In genomic region chr5:24497526-24497925, GRCm38 (mm10) we compare ENCODE assay signal across 33 mouse cellular contexts. TPM values are rescaled to one million over a fixed set of nuclear protein-coding genes. Genes with fewer than 3 reads are reported as not detected.
DNase-seq lines count a peak whose midpoint lies in the region; ATAC-seq and TF ChIP-seq lines count a peak whose summit lies in the region.
"Had no signal": no experiment of that assay in that cellular context is flagged by ENCODE, and none has a peak within 500 bp of the region (broad histone marks: within the 10 kb centered on the region; RNA-seq: fewer than 3 reads in every experiment).

No protein-coding gene starts in this region.

- H3K4me1 ChIP-seq in hindbrain, embryonic 13.5 days (replicated peaks), result peaks cover 75% of the 10 kb centered on the region
- H3K4me1 ChIP-seq in hindbrain, embryonic 14.5 days (replicated peaks; ENCODE audit: control insufficient read depth, insufficient read depth, low read length), result peaks cover 49% of the 10 kb centered on the region
- H3K4me1 ChIP-seq in neural tube, embryonic 11.5 days (ENCODE audit: control insufficient read depth, insufficient read depth, low read length), result peaks cover 8% of the 10 kb centered on the region; the same call in 1 of the 2 replicates
- H3K4me1 ChIP-seq in forebrain, embryonic 16.5 days (replicated peaks; ENCODE audit: control insufficient read depth, insufficient read depth, low read length), result peaks cover 48% of the 10 kb centered on the region
- H3K4me1 ChIP-seq: embryonic facial prominence, embryonic 15.5 days; limb, embryonic 13.5 days had no signal

- no peak for TF ChIP-seq CTCF in left cerebral cortex, adult 2 months (IDR thresholded peaks at IDR 0.05)

- H3K9ac ChIP-seq in hindbrain, embryonic 13.5 days, result no peak overlapping the region
- no peak overlapping the region for H3K9ac ChIP-seq in hindbrain, embryonic 14.5 days
- H3K9ac ChIP-seq in neural tube, embryonic 11.5 days (ENCODE audit: low read length), result no peak overlapping the region
- no peak overlapping the region for H3K9ac ChIP-seq in forebrain, embryonic 16.5 days (replicated peaks; ENCODE audit: low read depth, low read length)
- H3K9ac ChIP-seq: embryonic facial prominence, embryonic 15.5 days; heart, embryonic 13.5 days; limb, embryonic 13.5 days had no signal

- peak overlapping the region; percentile 68 for H3K27ac ChIP-seq in hindbrain, embryonic 13.5 days
- H3K27ac ChIP-seq in hindbrain, embryonic 14.5 days, result no peak overlapping the region
- H3K27ac ChIP-seq in neural tube, embryonic 11.5 days (ENCODE audit: low read depth, low read length), result no peak overlapping the region
- H3K27ac ChIP-seq in forebrain, embryonic 16.5 days (ENCODE audit: low read length), result no peak overlapping the region
- H3K27ac ChIP-seq in left cerebral cortex, adult 2 months, result no peak overlapping the region
- H3K27ac ChIP-seq: embryonic facial prominence, embryonic 10.5 days; embryonic facial prominence, embryonic 15.5 days; gastrocnemius, adult 2 months; heart, embryonic 13.5 days; limb, embryonic 13.5 days had no signal

- DNase-seq in hindbrain, embryonic 14.5 days (ENCODE audit: low spot score), result no peak
- DNase-seq in neural tube, embryonic 11.5 days (ENCODE audit: low spot score), result peak; percentile 8
- DNase-seq in neural tube, embryonic 10.5 days (ENCODE audit: extremely low spot score, low spot score), result no peak
- DNase-seq in retina, postnatal 1 day, result peak; percentile 82
- no peak for DNase-seq in left cerebral cortex, adult 2 months (ENCODE audit: extremely low spot score in 1 of 2, low spot score in 2 of 2)
- DNase-seq in T-cell, adult 2 months (ENCODE audit: low spot score), result no peak
- DNase-seq: adrenal gland, postnatal 10 days; B cell, adult 2 months; gastrocnemius, adult 2 months; heart, postnatal 10 days; kidney, adult 11 months; kidney, postnatal 14 days; lung, postnatal 36 days; right cerebral cortex, postnatal 14 days had no signal

- H3K9me3 ChIP-seq in hindbrain, embryonic 13.5 days, result no peaks in the 10 kb centered on the region
- no peaks in the 10 kb centered on the region for H3K9me3 ChIP-seq in hindbrain, embryonic 14.5 days (ENCODE audit: control insufficient read depth, low read length)
- no peaks in the 10 kb centered on the region for H3K9me3 ChIP-seq in neural tube, embryonic 11.5 days (ENCODE audit: control insufficient read depth, low read length)
- H3K9me3 ChIP-seq in forebrain, embryonic 16.5 days (ENCODE audit: control insufficient read depth, low read length), result no peaks in the 10 kb centered on the region
- H3K9me3 ChIP-seq: embryonic facial prominence, embryonic 10.5 days; embryonic facial prominence, embryonic 15.5 days; heart, embryonic 13.5 days; limb, embryonic 13.5 days had no signal

- H3K27me3 ChIP-seq in hindbrain, embryonic 13.5 days, result peaks cover 13% of the 10 kb centered on the region; the same call in 1 of the 2 replicates
- H3K27me3 ChIP-seq in hindbrain, embryonic 14.5 days (ENCODE audit: control insufficient read depth, insufficient read depth, low read length), result no peaks in the 10 kb centered on the region
- H3K27me3 ChIP-seq in neural tube, embryonic 11.5 days (ENCODE audit: control insufficient read depth, insufficient read depth, low read length), result no peaks in the 10 kb centered on the region
- no peaks in the 10 kb centered on the region for H3K27me3 ChIP-seq in forebrain, embryonic 16.5 days (replicated peaks; ENCODE audit: control insufficient read depth, insufficient read depth, low read length)
- H3K27me3 ChIP-seq: CH12.LX; embryonic facial prominence, embryonic 15.5 days had no signal

- no peak overlapping the region for H3K4me2 ChIP-seq in hindbrain, embryonic 13.5 days
- no peak overlapping the region for H3K4me2 ChIP-seq in hindbrain, embryonic 14.5 days (replicated peaks)
- no peak overlapping the region for H3K4me2 ChIP-seq in neural tube, embryonic 11.5 days (ENCODE audit: low read depth)
- H3K4me2 ChIP-seq in forebrain, embryonic 16.5 days (ENCODE audit: low read length), result no peak overlapping the region
- H3K4me2 ChIP-seq: embryonic facial prominence, embryonic 15.5 days; heart, embryonic 13.5 days; limb, embryonic 13.5 days; liver, embryonic 11.5 days; midbrain, embryonic 11.5 days had no signal

- intact Hi-C loops in left cerebral cortex, adult 2 months (cut with DNase I), result no loop called here

- H3K4me3 ChIP-seq in hindbrain, embryonic 13.5 days, result no peak overlapping the region
- no peak overlapping the region for H3K4me3 ChIP-seq in hindbrain, embryonic 14.5 days (replicated peaks; ENCODE audit: low read length)
- H3K4me3 ChIP-seq in neural tube, embryonic 11.5 days (ENCODE audit: low read depth, low read length), result no peak overlapping the region
- H3K4me3 ChIP-seq in forebrain, embryonic 16.5 days (replicated peaks; ENCODE audit: low read length), result no peak overlapping the region
- no peak overlapping the region for H3K4me3 ChIP-seq in left cerebral cortex, adult 2 months
- H3K4me3 ChIP-seq: embryonic facial prominence, embryonic 10.5 days; embryonic facial prominence, embryonic 15.5 days; gastrocnemius, adult 2 months; heart, embryonic 13.5 days; limb, embryonic 13.5 days had no signal

- 48% methylated on average over 12 of the region's 12 CpGs for WGBS in hindbrain, embryonic 13.5 days
- 52% methylated on average over 12 of the region's 12 CpGs for WGBS in hindbrain, embryonic 14.5 days
- WGBS in neural tube, embryonic 11.5 days, result 87% methylated on average over 12 of the region's 12 CpGs
- WGBS in forebrain, embryonic 16.5 days, result 14% methylated on average over 12 of the region's 12 CpGs

- ATAC-seq in hindbrain, embryonic 13.5 days (ENCODE audit: low FRiP score), result no peak
- ATAC-seq in hindbrain, embryonic 14.5 days (ENCODE audit: low FRiP score), result no peak
- no peak for ATAC-seq in neural tube, embryonic 11.5 days (ENCODE audit: insufficient read depth, low FRiP score, low TSS enrichment)
- ATAC-seq in forebrain, embryonic 16.5 days, result peak; percentile 8; the same call in 1 of the 2 replicates
- ATAC-seq: inflammation-experienced regulatory T-cells, adult 6 months had no signal

- peaks cover 89% of the 10 kb centered on the region for H3K36me3 ChIP-seq in hindbrain, embryonic 13.5 days
- peaks cover 84% of the 10 kb centered on the region for H3K36me3 ChIP-seq in hindbrain, embryonic 14.5 days (replicated peaks; ENCODE audit: control insufficient read depth, insufficient read depth)
- peaks cover 26% of the 10 kb centered on the region for H3K36me3 ChIP-seq in neural tube, embryonic 11.5 days (ENCODE audit: control insufficient read depth, insufficient read depth, low read length)
- H3K36me3 ChIP-seq in forebrain, embryonic 16.5 days (ENCODE audit: control insufficient read depth, insufficient read depth), result peaks cover 22% of the 10 kb centered on the region

RNA-seq across cellular contexts. Expression of gene Gbx1, which starts 29.5 kb away (rescaled TPM):
- 4.6 and 5.1 TPM in 2 replicates for polyA plus RNA-seq in hindbrain, embryonic 13.5 days (2015; fragmentation: Nextera tagmentation; extraction: Ambion mirVana)
- polyA plus RNA-seq in hindbrain, embryonic 14.5 days (2014; fragmentation: Nextera tagmentation; extraction: Ambion mirVana), result 3.3 and 4.9 TPM in 2 replicates
- 0.92 and 1.3 TPM in 2 replicates for polyA plus RNA-seq in neural tube, embryonic 11.5 days (2014; fragmentation: Nextera tagmentation; extraction: Ambion mirVana)
- polyA plus RNA-seq in forebrain, embryonic 16.5 days (2015; fragmentation: Nextera tagmentation; extraction: Ambion mirVana), result 0.45 and 1.3 TPM in 2 replicates
- under 1 TPM; 0.09 to 0.56 TPM for total RNA-seq in left cerebral cortex, adult 2 months (2021)
- total RNA-seq: gastrocnemius, adult 2 months; heart, adult 8-10 months; hematopoietic stem cell, adult 5-6 weeks; layer of hippocampus, adult 18-20 months; layer of hippocampus, postnatal 14 days; megakaryocyte, adult 5-6 weeks had no signal
- polyA plus RNA-seq: embryonic facial prominence, embryonic 15.5 days; limb, embryonic 13.5 days; liver, embryonic 16.5 days; lung, embryonic 16.5 days; small intestine, adult 2 months; stomach, embryonic 14.5 days had no signal

RNA-seq across cellular contexts. Expression of gene Asb10, which starts 43.3 kb away (rescaled TPM):
- 0.16 and 0.49 TPM in 2 replicates for polyA plus RNA-seq in hindbrain, embryonic 13.5 days (2015; fragmentation: Nextera tagmentation; extraction: Ambion mirVana)
- 0.22 and 0.23 TPM in 2 replicates for polyA plus RNA-seq in hindbrain, embryonic 14.5 days (2014; fragmentation: Nextera tagmentation; extraction: Ambion mirVana)
- polyA plus RNA-seq in neural tube, embryonic 11.5 days (2014; fragmentation: Nextera tagmentation; extraction: Ambion mirVana), result 0.38 TPM in 1 of 2 replicates, not detected in the other
- polyA plus RNA-seq in forebrain, embryonic 16.5 days (2015; fragmentation: Nextera tagmentation; extraction: Ambion mirVana), result 0.09 and 0.11 TPM in 2 replicates
- total RNA-seq in left cerebral cortex, adult 2 months (2021), result not detected
- total RNA-seq: CH12.LX; hematopoietic stem cell, adult 5-6 weeks; megakaryocyte, adult 5-6 weeks had no signal
- polyA plus RNA-seq: inflammation-experienced regulatory T-cells, adult 6 months had no signal

RNA-seq across cellular contexts. Expression of gene Agap3, which starts 45.5 kb away (rescaled TPM):
- polyA plus RNA-seq in hindbrain, embryonic 13.5 days (2015; fragmentation: Nextera tagmentation; extraction: Ambion mirVana), result 47.8 and 50.3 TPM in 2 replicates
- polyA plus RNA-seq in hindbrain, embryonic 14.5 days (2014; fragmentation: Nextera tagmentation; extraction: Ambion mirVana), result 66.3 and 73.1 TPM in 2 replicates
- 61.0 and 72.0 TPM in 2 replicates for polyA plus RNA-seq in neural tube, embryonic 11.5 days (2014; fragmentation: Nextera tagmentation; extraction: Ambion mirVana)
- 57.0 and 58.6 TPM in 2 replicates for polyA plus RNA-seq in forebrain, embryonic 16.5 days (2015; fragmentation: Nextera tagmentation; extraction: Ambion mirVana)
- total RNA-seq in left cerebral cortex, adult 2 months (2021), result 100 to 1,000 TPM; 527 to 560 TPM

RNA-seq across cellular contexts. Expression of gene Tmub1, which starts 49.9 kb away (rescaled TPM):
- 51.9 and 57.4 TPM in 2 replicates for polyA plus RNA-seq in hindbrain, embryonic 13.5 days (2015; fragmentation: Nextera tagmentation; extraction: Ambion mirVana)
- polyA plus RNA-seq in hindbrain, embryonic 14.5 days (2014; fragmentation: Nextera tagmentation; extraction: Ambion mirVana), result 54.4 and 62.4 TPM in 2 replicates
- polyA plus RNA-seq in neural tube, embryonic 11.5 days (2014; fragmentation: Nextera tagmentation; extraction: Ambion mirVana), result 31.5 and 33.1 TPM in 2 replicates
- polyA plus RNA-seq in forebrain, embryonic 16.5 days (2015; fragmentation: Nextera tagmentation; extraction: Ambion mirVana), result 37.3 and 45.4 TPM in 2 replicates
- 10 to 100 TPM; 26.1 to 28.7 TPM for total RNA-seq in left cerebral cortex, adult 2 months (2021)

RNA-seq across cellular contexts. Expression of gene Fastk, which starts 52.4 kb away (rescaled TPM):
- polyA plus RNA-seq in hindbrain, embryonic 13.5 days (2015; fragmentation: Nextera tagmentation; extraction: Ambion mirVana), result 88.1 and 96.1 TPM in 2 replicates
- 92.8 and 92.9 TPM in 2 replicates for polyA plus RNA-seq in hindbrain, embryonic 14.5 days (2014; fragmentation: Nextera tagmentation; extraction: Ambion mirVana)
- 89.7 and 93.7 TPM in 2 replicates for polyA plus RNA-seq in neural tube, embryonic 11.5 days (2014; fragmentation: Nextera tagmentation; extraction: Ambion mirVana)
- 92.2 and 96.3 TPM in 2 replicates for polyA plus RNA-seq in forebrain, embryonic 16.5 days (2015; fragmentation: Nextera tagmentation; extraction: Ambion mirVana)
- total RNA-seq in left cerebral cortex, adult 2 months (2021), result 100 to 1,000 TPM; 128 to 134 TPM

Comparison
In these comparisons a context has a peak if more than half of its experiments do, and no peak if none do; other contexts are left out.
1. DNase-seq: peak in neural tube, embryonic 11.5 days (single experiment) and retina, postnatal 1 day (single experiment); none in hindbrain, embryonic 14.5 days (single experiment), neural tube, embryonic 10.5 days (single experiment), left cerebral cortex, adult 2 months (0 of 2) and T-cell, adult 2 months (single experiment).